Mouse (Mus musculus): Measurements from ENCODE around the gene Ccdc33.

The Ccdc33 gene

DNA sequence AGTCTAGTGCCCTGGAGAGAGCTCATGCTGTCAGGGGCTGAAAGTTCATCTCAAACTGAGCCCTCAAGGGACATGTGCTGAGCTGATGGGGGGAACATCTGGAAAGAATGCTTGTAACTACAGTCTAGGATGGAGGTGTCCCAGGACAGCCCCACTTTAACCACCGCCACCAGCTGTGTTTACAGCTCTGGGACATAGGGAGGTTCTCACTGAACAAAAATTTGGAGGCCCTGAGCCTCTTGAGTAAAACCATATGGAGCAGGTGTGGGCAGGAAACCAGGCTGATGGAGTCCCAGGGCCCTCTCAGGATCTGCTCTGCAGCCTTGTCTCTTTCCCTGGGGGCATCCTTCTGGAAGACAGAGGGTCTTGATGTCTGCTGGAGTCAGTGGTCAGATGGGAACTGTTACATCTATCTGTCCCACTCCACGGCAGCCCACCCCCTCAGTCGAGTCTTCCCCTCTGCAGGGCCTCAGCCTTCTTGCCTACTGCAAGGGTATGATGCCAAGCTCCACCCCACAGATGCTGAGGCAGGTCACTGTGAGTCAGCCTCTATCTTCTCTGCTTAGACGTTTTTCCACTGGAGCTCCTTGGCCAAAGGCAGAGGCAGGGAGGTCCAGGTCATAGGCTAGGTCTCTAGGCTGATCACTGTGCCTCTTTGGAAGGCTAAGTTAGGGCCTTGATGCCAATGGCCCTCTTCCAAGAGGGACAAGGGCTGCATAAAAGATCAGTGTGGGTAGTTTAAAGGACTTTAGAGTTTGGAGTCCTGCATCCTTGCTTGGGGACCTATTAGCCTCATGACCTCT lies 26.8 kb downstream of the Ccdc33 start:
- no peak for DNase-seq (ENCODE audit: low read depth)

DNA sequence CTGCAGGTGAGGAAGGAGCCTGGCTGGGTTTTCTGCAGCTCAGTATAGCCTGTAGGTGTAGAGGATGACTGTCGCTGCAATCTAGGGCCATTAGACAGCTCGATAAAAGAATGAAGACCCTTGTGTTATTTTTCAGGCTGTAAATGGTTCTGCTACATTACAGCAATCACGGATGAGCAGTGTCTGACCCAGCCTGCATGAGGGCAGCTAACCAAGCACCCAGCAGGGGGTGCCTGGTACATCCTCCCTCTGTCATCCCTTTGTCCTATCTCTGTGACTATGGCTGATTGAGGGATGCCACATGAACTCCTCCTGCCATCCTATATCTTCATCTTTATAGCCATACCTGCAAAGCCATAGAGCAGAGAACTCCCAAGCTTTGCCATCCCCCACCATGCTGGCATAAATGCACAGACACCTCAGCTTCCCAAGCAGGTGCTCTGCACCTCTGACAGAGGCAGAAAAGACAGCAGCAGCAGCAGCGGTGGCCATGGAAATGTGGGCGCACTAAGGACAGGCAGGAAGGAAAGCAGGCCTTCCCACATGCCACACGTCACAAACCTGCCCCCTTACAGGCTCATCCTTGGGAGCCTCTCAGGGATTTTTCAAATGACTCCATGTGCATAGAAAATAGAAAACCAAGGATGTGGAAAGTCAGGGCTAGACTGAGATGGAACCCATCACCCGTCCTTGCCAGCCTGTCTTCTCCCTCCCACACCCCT lies 31.2 kb downstream of the Ccdc33 start:
- DNase-seq (ENCODE audit: low read depth), result no peak

DNA sequence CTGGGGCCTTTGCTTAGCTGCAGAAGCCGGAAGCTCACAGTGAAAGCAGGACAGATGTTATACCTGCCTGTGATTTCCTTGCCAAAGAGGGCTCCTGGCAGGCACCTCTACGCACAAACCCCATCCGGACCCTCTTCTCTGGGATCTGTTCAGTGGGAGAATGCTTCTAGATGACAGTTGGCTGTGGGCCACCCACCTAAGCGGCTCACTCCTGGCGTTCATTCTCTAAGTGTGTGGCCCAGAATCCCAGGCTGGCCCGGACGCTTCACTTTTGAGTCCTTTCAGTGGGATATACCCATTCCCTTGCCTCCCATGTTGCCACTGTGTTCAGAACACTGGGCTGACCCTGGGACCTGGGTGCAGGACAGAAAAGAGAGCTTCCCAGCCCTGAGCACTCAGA lies 31.8 kb downstream of the Ccdc33 start:
- no peak for DNase-seq (ENCODE audit: low read depth)

DNA sequence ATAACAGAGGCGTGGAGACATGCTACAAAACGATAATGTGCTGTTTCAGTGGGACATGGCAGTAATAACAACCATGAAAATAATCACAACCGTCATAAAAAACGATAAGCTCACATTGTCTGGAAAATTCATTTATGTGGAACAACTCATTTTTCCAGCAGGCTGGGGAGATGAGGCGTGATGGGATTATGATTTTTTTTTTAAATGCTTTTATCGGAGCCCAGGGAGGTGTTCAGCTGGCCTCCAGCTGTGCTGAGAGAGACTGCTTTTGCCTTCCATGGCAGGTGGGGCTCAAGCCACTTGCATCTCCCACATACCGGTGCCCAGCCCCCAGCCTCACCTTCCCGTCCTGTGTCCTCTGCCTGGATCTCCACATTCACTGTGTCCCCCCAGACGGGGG lies 32.4 kb downstream of the Ccdc33 start:
- DNase-seq (ENCODE audit: low read depth), result no peak

DNA sequence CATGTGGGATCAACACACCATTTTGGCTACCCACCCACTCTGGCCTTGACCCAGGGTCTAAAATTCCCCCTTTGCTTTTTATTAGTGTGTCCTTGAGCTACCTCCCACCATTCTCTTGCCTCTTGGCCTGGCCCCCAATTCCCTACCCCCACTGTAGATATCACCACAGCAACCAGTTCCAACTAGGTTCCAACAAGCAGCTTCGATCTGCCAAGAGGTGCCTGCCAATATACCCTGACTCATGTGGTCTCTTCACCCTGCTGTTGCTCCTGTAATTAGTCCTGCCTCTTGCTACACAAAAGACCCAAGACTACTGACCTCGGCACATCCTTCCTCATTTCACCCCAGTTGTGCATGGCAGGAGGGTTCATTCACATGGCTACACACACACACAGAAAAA lies 33.5 kb downstream of the Ccdc33 start:
- no peak for DNase-seq (ENCODE audit: low read depth)

DNA sequence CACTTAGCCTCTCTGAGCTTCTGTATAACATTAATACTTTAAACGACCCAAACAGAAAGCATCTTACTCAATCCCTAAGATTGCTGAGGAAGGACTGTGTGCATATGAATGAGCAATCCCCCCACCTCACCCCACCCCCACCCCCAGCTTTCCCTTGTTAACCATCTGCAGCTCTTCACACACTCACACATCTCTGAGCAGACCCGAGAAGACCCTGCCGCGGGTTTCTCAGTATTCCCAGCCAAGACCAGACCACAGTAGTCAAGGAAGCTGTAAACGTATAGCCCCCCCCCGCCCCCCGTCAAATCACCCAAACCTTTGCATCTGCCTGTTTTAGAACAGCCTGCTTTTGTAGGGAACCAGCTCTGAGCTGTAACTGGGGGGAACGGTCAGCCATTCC lies 34.0 kb downstream of the Ccdc33 start:
- DNase-seq (ENCODE audit: low read depth), result no peak

DNA sequence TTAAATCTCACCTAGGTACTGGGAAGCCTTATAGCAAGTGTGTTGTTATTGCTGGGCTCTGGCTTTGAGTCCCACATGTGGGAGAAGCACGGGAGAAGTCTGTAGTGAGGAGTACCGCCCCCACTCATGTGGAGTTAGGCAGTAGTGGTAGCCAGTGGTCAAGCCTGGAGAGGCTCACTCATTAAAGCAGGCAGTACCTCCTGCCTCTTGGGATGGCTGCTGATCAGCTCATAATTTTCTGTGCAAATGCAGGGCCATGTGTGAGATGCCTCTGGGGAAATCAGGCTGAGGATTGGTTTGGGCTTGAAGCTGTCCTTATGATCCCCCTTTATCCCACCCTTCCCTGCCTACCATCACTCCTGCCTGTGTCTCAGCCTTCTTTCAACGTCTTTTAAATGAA lies 44.1 kb downstream of the Ccdc33 start:
- DNase-seq (ENCODE audit: low read depth), result no peak

DNA sequence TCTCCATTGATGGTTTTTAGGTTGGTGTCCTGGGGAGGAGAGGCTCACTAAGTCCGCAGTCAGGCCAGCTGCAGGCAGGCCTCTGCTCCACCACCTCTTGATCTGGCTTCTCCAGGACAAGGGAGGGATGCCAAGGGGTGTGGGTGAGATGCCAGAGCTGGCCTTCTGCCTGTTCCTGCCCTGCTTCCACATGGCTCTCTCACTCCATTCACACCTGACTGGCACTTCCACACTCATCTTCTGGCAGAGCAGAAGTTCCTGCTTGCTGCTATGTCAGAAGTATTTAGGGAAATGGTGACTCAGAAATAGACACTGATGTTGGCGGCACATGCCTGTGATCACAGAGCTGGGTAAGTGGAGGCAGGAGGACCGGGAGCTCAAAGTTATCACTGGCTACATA lies 51.1 kb downstream of the Ccdc33 start:
- DNase-seq (ENCODE audit: low read depth), result no peak

DNA sequence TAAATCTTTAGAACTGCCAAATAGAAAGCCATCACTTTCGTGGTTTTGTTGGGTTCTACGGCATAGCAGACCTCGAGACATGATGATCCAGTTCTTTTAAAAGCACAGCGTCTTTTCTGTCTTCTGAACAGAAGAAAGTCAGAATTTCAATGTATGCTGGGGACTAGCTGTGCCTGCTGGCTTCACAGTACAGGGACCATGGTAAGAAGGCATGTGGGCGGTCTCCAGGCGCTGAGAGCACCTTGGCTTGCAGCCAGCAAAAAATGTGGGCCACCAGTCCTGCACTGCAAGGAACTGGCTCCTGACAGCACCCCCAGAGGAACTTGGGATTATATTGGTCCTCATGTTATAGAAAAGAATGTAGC lies 51.9 kb downstream of the Ccdc33 start:
- no peak for DNase-seq (ENCODE audit: low read depth)

DNA sequence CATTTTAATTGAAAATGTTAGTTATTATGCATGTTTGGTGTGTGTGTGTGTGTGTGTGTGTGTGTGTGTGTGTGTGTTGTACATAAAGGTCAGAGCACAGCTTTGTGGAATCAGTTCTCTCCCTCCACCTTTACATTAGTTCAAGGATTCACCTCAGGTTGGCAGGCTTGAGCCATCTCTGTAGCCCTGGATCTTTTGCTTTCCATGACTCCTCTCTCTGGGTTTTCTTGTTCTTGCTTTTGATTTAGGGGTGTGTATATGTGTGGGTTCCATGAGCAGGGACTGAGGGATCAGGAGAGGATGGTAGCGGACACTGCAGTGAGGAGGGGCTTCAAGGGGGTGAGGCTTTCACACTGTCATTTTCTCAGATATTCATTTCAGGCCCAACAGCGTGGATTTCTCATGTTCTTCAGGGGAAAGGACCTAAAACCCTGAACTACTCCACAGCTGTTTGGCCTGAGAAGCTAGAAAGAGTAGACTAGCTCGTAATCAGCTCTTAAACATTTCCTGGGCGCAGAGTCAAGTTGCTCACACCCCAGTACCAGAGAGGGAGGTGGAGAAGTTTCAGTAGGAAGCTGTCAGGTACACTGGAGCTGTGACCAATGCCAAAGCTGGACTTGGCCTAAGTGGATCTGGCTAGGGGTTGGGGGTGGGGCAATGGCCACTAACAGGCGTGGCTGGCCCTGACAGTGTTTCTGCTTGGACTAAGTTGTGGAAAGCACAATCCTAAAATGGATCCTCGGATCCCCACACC lies 52.5 kb downstream of the Ccdc33 start:
- no peak for DNase-seq (ENCODE audit: low read depth)

DNA sequence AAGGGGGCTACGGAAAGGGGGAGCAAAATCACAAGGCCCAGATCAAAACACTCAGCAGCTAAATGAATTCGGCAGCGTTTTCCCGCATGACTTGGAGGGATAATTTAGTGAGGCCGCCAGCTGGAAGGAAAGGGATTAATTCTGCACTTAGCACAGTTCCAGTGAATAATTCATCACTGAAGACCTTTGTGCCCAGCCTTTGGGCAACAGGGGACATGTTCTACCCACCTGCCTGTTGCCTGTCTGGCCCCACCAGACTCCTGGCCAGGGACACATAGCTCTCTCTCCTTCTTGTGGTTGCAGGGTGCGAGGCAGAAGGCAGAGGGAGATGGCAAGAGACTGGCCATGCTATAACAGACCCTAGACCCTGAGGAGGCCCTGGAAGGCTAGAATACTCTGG lies 53.1 kb downstream of the Ccdc33 start:
- DNase-seq (ENCODE audit: low read depth), result no peak

DNA sequence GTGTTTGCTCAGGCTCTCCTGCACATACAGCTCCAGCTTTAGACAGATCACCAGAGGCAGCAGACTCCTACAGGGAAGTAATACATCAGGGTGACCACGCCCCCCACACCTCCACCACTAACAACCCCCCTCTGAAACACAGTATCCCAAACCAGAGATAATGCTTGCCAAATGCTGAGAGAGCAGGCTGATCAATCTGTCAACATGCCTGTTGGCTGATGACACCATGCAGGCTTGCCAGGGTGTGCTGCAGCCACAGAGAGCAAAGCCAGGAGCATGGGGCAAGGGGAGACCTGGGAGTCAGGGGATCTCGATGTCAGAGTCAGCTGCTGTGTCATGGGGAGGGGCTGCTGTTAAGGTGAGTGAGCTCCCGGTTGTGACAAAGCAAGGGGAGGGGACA lies 55.1 kb downstream of the Ccdc33 start, which contains the start of gene Stra6:
Gene Stra6 (plus strand): TSS at position 258 of the 400 bp plus-strand sequence.
- no peak for DNase-seq (ENCODE audit: low read depth)

DNA sequence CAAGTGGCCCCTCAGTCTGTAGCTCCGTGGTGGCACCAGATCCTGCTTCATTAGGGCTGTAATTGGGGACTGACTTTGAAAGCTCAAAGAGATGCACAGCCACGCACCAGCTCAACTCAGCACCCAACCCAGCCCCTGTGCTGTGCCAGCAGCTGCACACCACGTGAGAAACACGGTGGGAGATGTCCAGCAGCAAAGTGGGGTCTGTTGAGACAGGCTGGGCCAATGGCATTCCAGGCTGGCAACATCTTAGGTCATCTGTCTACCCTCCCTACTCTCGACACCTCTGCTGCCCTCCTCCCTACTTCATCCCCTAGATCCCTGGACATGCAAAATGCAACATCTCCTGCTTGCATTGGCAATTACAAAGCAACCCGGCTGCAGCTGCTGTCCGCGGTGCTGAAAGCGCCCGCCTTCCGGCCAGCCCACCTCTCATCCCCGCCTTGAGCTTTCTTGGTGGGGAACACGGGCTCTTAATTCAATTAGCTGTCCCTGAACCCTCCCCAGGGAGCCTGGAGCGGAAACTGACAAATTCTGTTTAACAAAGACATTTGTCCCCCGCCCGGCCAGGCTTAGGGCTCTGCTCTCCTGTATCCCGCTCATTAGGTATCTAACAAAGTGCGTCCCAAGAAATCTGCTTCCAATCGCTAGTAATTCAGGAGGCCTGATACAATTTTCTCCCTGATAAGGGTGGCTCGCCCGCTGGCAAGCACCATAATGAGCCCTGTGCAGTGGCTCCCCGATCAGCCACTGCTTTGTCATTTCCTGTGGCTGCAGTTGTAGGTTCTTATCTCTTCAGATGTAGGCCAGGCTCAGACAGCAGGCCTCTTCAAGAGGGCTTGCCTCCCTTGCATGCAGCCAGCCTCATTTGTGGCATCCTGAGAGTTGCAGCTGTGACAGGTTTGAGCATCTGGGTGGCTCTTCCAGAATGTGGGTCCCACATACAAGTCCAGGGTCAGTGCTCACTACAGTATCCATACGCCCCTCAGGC lies 57.7 kb downstream of the Ccdc33 start:
- no peak for DNase-seq (ENCODE audit: low read depth)

DNA sequence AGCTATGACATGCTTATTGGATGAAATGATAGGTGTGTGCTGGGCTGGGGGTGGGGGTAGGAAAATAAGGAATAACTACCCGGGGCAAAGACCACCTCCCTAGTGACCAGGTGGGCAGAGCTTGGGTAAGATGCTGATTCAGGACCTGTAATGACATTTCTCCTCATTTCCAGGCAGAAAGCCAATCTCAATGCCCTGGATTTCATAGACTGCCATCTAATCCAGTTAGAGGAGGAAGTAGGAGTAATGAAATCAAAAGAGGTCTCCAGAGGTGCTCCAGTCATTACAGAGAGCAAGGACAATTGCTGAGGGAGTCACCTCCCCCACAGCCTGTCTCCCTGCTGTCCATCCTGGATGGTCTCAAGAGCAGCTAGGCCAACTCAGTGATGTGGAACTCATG lies 58.7 kb downstream of the Ccdc33 start:
- DNase-seq (ENCODE audit: low read depth), result no peak

DNA sequence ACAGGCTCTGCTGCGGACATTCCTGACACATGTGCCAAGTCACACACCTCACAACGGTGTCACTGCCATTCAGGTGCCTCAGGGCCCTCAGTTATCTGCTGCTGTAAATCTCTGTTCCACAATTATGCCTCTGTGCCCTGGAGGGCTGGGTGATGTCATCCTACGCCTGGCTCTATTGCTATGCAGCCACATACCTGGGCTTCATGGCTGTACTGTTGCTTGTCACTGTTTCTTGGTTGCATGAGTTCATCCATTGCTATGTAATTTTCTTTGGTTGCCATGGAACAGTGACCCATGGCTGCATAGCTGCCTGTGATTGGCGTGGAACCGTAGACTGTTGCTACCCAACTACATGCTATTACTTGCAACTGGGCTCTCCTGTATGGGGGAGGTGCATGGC lies 63.0 kb downstream of the Ccdc33 start:
- DNase-seq (ENCODE audit: low read depth), result no peak

DNA sequence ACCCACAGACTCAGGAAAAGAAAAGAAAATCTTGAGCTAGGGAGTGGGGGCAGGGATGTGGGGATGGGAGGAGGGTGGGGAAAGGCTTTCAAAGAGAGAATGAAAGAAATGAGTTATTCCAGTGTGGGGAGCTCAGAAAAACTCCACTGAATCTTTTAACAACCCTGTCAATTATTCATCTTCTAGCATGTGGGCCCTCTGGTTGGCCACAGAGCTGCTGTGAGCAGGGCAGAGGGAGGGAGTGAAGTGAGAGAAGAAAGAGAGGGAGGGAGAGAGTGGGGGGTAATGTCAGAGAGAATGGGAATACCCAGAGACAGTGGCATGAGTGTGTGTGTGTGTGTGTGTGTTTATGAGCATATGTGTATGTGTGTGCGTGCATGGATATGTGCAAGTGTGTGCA lies 64.6 kb downstream of the Ccdc33 start:
- no peak for DNase-seq (ENCODE audit: low read depth)

DNA sequence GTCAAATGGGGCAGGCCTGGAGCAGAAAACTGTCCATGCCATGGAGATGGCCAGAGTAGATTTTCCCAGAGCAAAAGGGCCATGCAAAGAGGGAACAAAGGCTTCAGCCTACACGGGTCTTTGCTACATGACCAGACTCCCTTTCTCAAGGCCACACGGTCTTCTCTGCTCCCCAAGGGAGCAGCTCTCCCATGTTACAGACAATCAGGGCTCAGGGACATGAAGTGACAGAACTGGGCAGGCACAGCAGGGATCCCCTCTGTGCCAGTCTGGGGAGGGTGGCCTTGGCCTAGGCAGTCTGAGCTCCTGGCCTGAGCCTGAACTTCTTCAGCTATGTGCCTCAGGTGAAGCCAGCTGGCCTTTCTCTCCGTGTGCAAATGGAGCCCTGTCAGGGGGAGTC lies 65.1 kb downstream of the Ccdc33 start:
- DNase-seq (ENCODE audit: low read depth), result no peak

DNA sequence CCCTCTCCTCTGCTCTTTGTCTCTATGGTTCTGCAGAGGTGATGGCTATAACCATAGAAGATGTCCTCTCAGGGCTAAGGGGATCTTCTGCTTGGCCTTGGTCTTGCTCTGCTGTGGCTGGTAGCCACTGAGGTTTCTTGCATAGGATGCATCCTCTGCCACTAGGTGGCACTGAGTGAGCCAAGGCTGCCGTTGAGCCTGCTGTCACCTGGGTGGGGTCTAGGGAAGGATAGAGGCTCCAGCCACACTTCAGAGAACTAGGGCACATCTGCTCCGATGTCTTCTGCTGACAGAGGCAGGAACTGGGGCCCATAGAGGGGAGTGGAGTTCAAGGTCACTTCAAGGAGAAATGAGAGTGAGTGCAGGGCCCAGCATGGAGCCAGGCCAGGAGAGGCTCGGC lies 65.5 kb downstream of the Ccdc33 start:
- peak; percentile 22 for DNase-seq (ENCODE audit: low read depth)

DNA sequence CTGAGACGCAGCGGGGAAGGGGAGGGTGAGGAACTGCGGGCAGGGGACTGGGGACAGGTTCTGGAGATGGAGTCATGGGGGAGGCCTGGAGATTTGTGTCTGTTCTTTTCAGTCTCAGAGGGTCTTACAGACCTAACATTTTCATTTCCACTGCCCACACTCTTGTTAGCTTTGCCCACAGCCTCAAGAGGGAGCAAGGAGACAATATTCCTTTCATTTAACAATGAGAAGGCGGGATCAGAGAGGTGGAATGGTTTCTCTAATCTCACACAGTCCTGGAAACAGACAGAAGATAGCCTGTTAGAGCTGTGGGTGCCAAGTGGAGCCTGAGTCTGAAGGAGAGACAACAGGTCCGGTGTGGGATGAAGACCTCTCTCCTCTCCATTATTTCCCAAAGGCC lies 66.7 kb downstream of the Ccdc33 start:
- no peak for DNase-seq (ENCODE audit: low read depth)

DNA sequence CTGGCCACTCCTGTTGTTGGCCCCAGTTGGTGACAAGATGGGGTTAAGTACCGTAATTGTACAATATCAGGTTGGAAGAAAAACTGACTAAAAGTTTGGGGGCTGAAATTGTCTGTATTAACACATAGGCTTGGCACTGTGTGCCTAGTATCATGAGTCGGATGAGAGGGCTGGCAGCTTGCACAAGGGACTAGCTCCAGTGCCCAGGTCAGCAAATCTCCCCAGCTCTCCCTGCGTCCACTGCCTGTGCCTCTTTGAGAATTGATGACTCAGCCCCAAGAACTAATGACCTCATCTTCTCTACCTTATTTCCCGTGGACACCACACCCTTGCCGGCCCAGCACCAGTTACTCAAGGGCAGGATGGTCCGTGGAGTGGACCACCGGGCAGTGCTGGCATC lies 68.8 kb downstream of the Ccdc33 start:
- no peak for DNase-seq (ENCODE audit: low read depth)

DNA sequence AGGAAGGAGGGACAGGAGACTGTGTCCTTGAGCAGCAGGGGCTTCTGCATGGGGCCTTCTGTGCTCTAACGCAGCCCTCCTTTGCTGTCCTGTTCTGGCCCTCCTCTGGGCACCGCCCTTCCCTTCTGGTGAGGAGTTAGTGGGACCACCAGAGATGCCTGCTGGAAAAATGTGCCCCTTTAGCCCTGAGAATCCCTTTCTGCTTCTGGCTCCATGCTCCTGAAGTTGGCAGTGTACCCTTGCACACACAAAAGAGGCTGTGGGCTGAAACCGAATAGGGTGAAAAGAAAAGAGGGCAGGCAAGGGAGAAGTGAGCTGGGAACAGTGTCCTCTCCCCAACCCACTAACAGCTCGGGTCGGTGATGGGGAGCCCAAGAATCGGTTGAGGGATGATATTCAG lies 69.4 kb downstream of the Ccdc33 start:
- DNase-seq (ENCODE audit: low read depth), result no peak

DNA sequence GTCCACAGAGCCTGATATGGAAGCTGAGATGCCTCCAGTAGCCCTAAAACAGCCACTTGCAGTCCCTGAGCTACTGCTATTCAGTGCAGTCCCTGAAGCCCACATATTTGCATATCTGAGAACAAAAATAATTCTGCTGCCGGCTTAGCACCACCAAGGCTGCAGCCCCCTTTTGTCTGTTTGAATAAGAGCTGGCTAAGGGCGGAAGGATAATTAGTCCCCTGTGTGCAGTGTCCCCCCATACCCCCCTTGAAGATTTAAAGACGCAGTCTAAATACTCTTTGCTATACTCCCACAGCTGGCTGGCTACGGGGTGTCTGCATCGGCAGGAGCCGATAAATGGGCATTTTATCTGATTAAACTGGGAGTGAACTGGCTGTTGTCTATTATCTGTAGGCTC lies 70.0 kb downstream of the Ccdc33 start:
- DNase-seq (ENCODE audit: low read depth), result no peak
